Mouse (Mus musculus): ENCODE measurements at regions not wholly inside any gene's neighbourhood (a gene's known extent, or its start where the extent isn't known, plus 50 kb on each side); places are given as distances from the start of the nearest gene placed in this dataset.

DNA sequence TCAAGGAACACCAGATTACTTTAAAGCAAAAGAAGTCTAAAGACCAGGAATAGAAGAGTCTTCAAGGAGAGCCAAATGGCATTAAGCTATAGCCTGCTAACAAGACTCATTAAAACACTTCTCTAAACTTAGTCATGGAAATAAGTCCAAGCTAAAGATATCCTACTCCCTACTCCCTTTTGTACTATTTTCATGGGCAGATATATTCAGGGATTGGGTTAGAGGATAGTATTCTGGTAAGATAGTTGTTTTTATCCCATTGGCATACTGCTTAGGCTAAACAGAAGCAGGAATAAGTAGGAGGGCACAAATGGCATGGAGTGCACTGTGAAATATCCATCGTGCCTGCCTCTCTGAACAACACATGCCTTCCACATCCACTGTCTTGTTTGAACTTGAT lies 723.5 kb downstream of the Cypt12 start:
- TF ChIP-seq TAL1 (conservative IDR thresholded peaks at IDR 0.05; ENCODE audit: low read depth, low read length) (no peak), CTCF (IDR thresholded peaks at IDR 0.05; ENCODE audit: low read depth, low read length) (no peak)
